Mouse (Mus musculus) myocyte (in vitro differentiated cells): ENCODE measurements at regions not wholly inside any gene's neighbourhood (a gene's known extent, or its start where the extent isn't known, plus 50 kb on each side); places are given as distances from the start of the nearest gene placed in this dataset.

Experiments used
- CEBPB ChIP-seq: IDR thresholded peaks from 2 replicates; pipeline ENCODE4 v1.6.1; 2011; ENCODE audit warnings: mild to moderate bottlenecking, moderate library complexity; ENCODE audit not compliant: poor library complexity, insufficient read depth, severe bottlenecking
- E2F4 ChIP-seq: IDR thresholded peaks from one replicate; pipeline ENCODE4 v1.6.1; 2011; ENCODE audit warnings: mild to moderate bottlenecking, control low read depth, moderate library complexity; ENCODE audit not compliant: insufficient read depth
- MAX ChIP-seq: IDR thresholded peaks from one replicate; pipeline ENCODE4 v1.6.1; 2011; ENCODE audit warnings: low read depth, mild to moderate bottlenecking, control low read depth
- POLR2A ChIP-seq: IDR thresholded peaks from one replicate; pipeline ENCODE4 v1.6.1; 2011; ENCODE audit warnings: low read depth, mild to moderate bottlenecking, control low read depth, moderate library complexity; ENCODE audit not compliant: insufficient read length
- TCF12 ChIP-seq: IDR thresholded peaks from one replicate; pipeline ENCODE4 v1.6.1; 2011; ENCODE audit warnings: mild to moderate bottlenecking, control low read depth; ENCODE audit not compliant: poor library complexity, insufficient read depth, severe bottlenecking

DNA sequence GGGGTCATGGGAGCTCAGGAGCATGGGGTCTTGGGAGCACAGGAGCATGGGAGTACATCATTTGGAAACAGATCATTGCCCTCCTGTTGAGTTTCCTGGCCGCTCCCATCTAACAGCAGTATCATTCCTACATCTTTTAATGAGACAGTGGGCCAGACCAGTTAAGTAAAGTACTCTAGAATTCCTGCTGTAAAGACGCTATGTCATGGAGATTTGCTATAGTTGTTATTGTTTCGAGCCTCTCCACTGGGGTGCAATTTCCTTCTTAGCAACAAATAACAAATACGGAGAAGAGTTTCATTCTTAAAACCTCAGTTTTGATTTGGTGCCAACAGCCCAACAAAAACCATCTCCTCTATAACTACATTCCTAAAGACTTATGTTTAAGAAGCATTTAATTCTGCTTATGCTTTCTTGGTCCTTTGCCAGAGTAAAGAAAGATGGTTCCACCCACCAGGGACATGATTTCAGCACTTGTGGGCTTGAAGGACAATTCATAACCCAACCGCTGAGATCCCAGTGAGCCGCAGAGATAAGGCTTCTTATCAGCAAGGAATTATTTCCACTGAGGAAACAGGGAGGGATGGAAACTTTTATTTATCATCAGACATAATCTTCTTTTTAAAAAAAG is 367.6 kb downstream of the Prdm2 start:
- TF ChIP-seq POLR2A: no peak
- TF ChIP-seq MAX: no peak
- no peak for TF ChIP-seq E2F4
- TF ChIP-seq TCF12: no peak
- TF ChIP-seq CEBPB: no peak
